Mouse (Mus musculus): Measurements from ENCODE around the gene Neurog3.

DNA sequence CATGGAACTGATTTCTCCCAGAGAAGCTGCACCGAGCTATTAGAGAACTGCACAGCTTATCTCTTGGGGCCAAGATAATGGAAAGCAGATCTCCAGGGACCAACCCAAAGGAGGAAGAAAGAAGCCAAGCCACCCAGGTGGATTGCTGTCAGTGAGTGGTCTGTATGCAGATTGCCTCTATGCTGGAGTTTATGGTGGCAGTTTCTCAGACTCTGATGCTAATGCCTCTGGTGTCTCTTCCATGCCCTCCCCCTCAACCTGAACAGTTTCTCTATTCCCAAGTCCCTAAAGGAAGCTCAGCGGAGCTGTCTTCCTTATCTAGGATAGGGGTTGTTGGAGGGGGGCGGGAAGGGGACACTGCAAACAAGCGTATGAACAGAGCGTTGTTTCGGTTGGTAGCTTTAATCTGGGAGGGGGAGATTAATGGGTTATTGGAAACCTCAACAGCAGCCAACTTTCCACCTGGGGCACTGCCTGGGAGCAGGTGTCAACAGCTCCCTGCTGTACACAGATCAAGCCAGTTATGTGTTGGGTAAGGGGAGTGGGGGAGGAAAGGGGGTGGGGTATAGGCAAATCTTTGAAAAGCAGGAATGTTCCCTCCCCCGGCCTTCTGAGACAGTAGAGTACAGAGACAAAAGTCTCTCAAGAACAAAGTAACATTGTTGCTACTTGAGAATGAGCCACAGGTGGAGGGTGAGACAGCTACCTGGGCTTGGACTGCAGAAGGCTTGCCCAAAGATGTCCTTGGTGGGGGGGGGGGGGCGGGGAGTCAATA lies 3.0 kb downstream of the Neurog3 start:
- TF ChIP-seq POLR2A (IDR thresholded peaks at IDR 0.05; ENCODE audit: insufficient read depth, low read depth, low read length) (no peak), CTCF (IDR thresholded peaks at IDR 0.05) (no peak)
